Mouse (Mus musculus) induced T-regulatory cell, adult 2 months (primary cell): ENCODE results near the gene Kpna2.
"Not testable (repeated sequence)": the region's sequence is repeated elsewhere in the genome, so short reads cannot be mapped to it uniquely, and the experiment has no call there.

Experiments used
- DNase-seq: peaks from one replicate; pipeline ENCODE4 v3.0.0-alpha.2; 2012; ENCODE audit warnings: low read depth

Kpna2 gene

GRCm38 (mm10) chr11:106999151-106999948, at the start of gene Kpna2:
Gene Kpna2 (minus strand): TSS chr11:106999541.
- DNase-seq: peak; percentile 97

- no peak for DNase-seq
Observed at GRCm38 (mm10) chr11:107046766-107047620, 47.7 kb upstream of the Kpna2 start.

GRCm38 (mm10) chr11:107045546-107045945, 46.2 kb upstream of the Kpna2 start:
- no peak for DNase-seq

- peak; percentile 90 for DNase-seq
Observed at GRCm38 (mm10) chr11:107044321-107044720, 45.0 kb upstream of the Kpna2 start.

- DNase-seq: no peak
Observed at GRCm38 (mm10) chr11:107043361-107043760, 44.0 kb upstream of the Kpna2 start.

GRCm38 (mm10) chr11:107041396-107041795, 42.1 kb upstream of the Kpna2 start:
- no peak for DNase-seq

GRCm38 (mm10) chr11:107039417-107039816, 40.1 kb upstream of the Kpna2 start:
- no peak for DNase-seq

- DNase-seq: no peak
Observed at GRCm38 (mm10) chr11:107034085-107034810, 34.9 kb upstream of the Kpna2 start.

GRCm38 (mm10) chr11:107031635-107032034, 32.3 kb upstream of the Kpna2 start:
- no peak for DNase-seq

- DNase-seq: peak; percentile 58
Observed at GRCm38 (mm10) chr11:107029536-107029935, 30.2 kb upstream of the Kpna2 start.

- no peak for DNase-seq
Observed at GRCm38 (mm10) chr11:107028754-107029153, 29.4 kb upstream of the Kpna2 start.

GRCm38 (mm10) chr11:107028275-107028618, 28.9 kb upstream of the Kpna2 start:
- DNase-seq: no peak

- DNase-seq: peak; percentile 93
Observed at GRCm38 (mm10) chr11:107027431-107028274, 28.3 kb upstream of the Kpna2 start.

GRCm38 (mm10) chr11:107026554-107027430, 27.5 kb upstream of the Kpna2 start:
- peak; percentile 49 for DNase-seq

GRCm38 (mm10) chr11:107025411-107026321, 26.3 kb upstream of the Kpna2 start, which contains the start of gene 1810010H24Rik:
Gene 1810010H24Rik (plus strand): TSS chr11:107025681.
- peak; percentile 54 for DNase-seq

GRCm38 (mm10) chr11:107024406-107024805, 25.1 kb upstream of the Kpna2 start:
- peak; percentile 21 for DNase-seq

- no peak for DNase-seq
Observed at GRCm38 (mm10) chr11:107022050-107022683, 22.8 kb upstream of the Kpna2 start.

- DNase-seq: not testable (repeated sequence)
Observed at GRCm38 (mm10) chr11:107019722-107020121, 20.4 kb upstream of the Kpna2 start.

GRCm38 (mm10) chr11:107019318-107019717, 20.0 kb upstream of the Kpna2 start:
- no peak for DNase-seq
